Mouse (Mus musculus) ES-Bruce4 (cell line): ENCODE measurements around the gene Rplp0.

Experiments
- CTCF ChIP-seq: IDR thresholded peaks from one replicate; pipeline ENCODE4 v1.8.1; 2011; ENCODE audit warnings: low read depth, low read length
- EP300 ChIP-seq: IDR thresholded peaks from 2 replicates; pipeline ENCODE4 v1.6.1; 2011; ENCODE audit warnings: low read depth, low read length; ENCODE audit not compliant: insufficient read depth
- POLR2A ChIP-seq: IDR thresholded peaks from one replicate; pipeline ENCODE4 v1.8.1; 2011; ENCODE audit warnings: low read length; ENCODE audit not compliant: insufficient read depth

- TF ChIP-seq EP300: no peak
- no peak for TF ChIP-seq CTCF
- TF ChIP-seq POLR2A: no peak
Measured at GRCm38 (mm10) chr5:115586780-115587179, 27.5 kb downstream of the Rplp0 start.
